Mouse (Mus musculus) heart, postnatal 0 days (tissue): Measurements from ENCODE around the gene Zswim5.

Experiments
- CTCF ChIP-seq: IDR thresholded peaks from 2 replicates; pipeline ENCODE4 v1.5.1; 2016; ENCODE audit warnings: antibody characterized with exemption, control low read depth, low read depth
- EP300 ChIP-seq: IDR thresholded peaks from 2 replicates; pipeline ENCODE4 v1.6.1; 2016; ENCODE audit warnings: antibody characterized with exemption, low read depth

DNA sequence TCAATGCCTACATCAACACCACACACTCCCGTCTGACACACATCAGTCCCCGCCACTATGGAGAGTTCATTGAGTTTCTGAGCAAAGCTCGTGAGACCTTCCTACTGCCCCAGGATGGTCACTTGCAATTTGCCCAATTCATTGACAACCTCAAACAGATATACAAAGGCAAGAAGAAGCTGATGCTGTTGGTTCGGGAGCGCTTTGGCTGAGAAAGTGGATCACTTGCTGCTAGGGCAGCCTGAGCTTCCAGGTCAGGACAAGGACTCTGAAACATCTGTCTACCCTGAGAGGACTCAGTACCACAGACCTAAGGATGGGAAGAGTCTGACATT, 109.9 kb downstream of the Zswim5 start:
- no peak for TF ChIP-seq EP300
- TF ChIP-seq CTCF = no peak
